Mouse (Mus musculus) lung, postnatal 25 days (tissue): ENCODE measurements around the gene Nrap.
A peak's percentile ranks its signal among the peaks of the same experiment; 100 is the strongest.

Experiments used
- DNase-seq: peaks from one replicate; pipeline ENCODE4 v3.0.0; 2022; ENCODE audit warnings: low spot score

Nrap gene

GRCm38 (mm10) chr19:56316531-56316930 is 73.3 kb downstream of the Nrap start:
- no peak for DNase-seq

- no peak for DNase-seq
These were observed 89.0 kb downstream of the Nrap start for GRCm38 (mm10) chr19:56300835-56301234.

GRCm38 (mm10) chr19:56297264-56297663 is 92.6 kb downstream of the Nrap start:
- DNase-seq: no peak

GRCm38 (mm10) chr19:56296668-56297067 is 93.2 kb downstream of the Nrap start:
- no peak for DNase-seq

- DNase-seq: peak; percentile 88
These were observed 95.0 kb downstream of the Nrap start for GRCm38 (mm10) chr19:56294654-56295399.

GRCm38 (mm10) chr19:56292335-56292734 is 97.5 kb downstream of the Nrap start:
- DNase-seq: no peak

GRCm38 (mm10) chr19:56291898-56292297 is 97.9 kb downstream of the Nrap start:
- no peak for DNase-seq

- no peak for DNase-seq
These were observed 100.2 kb downstream of the Nrap start for GRCm38 (mm10) chr19:56289642-56290041.

- no peak for DNase-seq
These were observed 101.4 kb downstream of the Nrap start for GRCm38 (mm10) chr19:56288436-56288835.

- no peak for DNase-seq
These were observed 102.1 kb downstream of the Nrap start for GRCm38 (mm10) chr19:56287580-56288367.

- no peak for DNase-seq
These were observed 103.0 kb downstream of the Nrap start, which contains the start of gene Habp2 for GRCm38 (mm10) chr19:56286866-56287265. Gene Habp2 (plus strand): TSS chr19:56287137.

GRCm38 (mm10) chr19:56285222-56285621 is 104.6 kb downstream of the Nrap start:
- DNase-seq: no peak

- DNase-seq: no peak
These were observed 111.5 kb downstream of the Nrap start for GRCm38 (mm10) chr19:56278366-56278765.

- no peak for DNase-seq
These were observed 111.9 kb downstream of the Nrap start for GRCm38 (mm10) chr19:56277951-56278350.

GRCm38 (mm10) chr19:56277140-56277804 is 112.6 kb downstream of the Nrap start:
- DNase-seq: no peak

GRCm38 (mm10) chr19:56272081-56272480 is 117.8 kb downstream of the Nrap start:
- DNase-seq: no peak
